ENCODE assay signal across 14 mouse cellular contexts in genomic region chr19:40509274-40509673, GRCm38 (mm10). TPM values are rescaled to one million over a fixed set of nuclear protein-coding genes. Genes with fewer than 3 reads are reported as not detected.
A peak's percentile ranks its signal among the peaks of the same experiment; 100 is the strongest.
DNase-seq lines count a peak whose midpoint lies in the region; ATAC-seq and TF ChIP-seq lines count a peak whose summit lies in the region.
"Had no signal": no experiment of that assay in that cellular context is flagged by ENCODE, and none has a peak within 500 bp of the region (broad histone marks: within the 10 kb centered on the region; RNA-seq: fewer than 3 reads in every experiment).

No protein-coding gene starts in this region.

- H3K27me3 ChIP-seq in forebrain, embryonic 14.5 days (replicated peaks; ENCODE audit: control insufficient read depth, insufficient read depth, low read length) = no peaks in the 10 kb centered on the region
- no peaks in the 10 kb centered on the region for H3K27me3 ChIP-seq in forebrain, embryonic 16.5 days (replicated peaks; ENCODE audit: control insufficient read depth, insufficient read depth, low read length)
- no peaks in the 10 kb centered on the region for H3K27me3 ChIP-seq in hindbrain, embryonic 14.5 days (ENCODE audit: control insufficient read depth, insufficient read depth, low read length)
- H3K27me3 ChIP-seq in hindbrain, embryonic 11.5 days (ENCODE audit: control insufficient read depth, insufficient read depth, low read length) = no peaks in the 10 kb centered on the region
- H3K27me3 ChIP-seq in lung, postnatal 0 days (replicated peaks; ENCODE audit: insufficient read depth, low read length) = no peaks in the 10 kb centered on the region
- H3K27me3 ChIP-seq in liver, embryonic 16.5 days (ENCODE audit: control insufficient read depth, insufficient read depth, low read depth, low read length) = no peaks in the 10 kb centered on the region
- H3K27me3 ChIP-seq: forebrain, embryonic 12.5 days; limb, embryonic 15.5 days had no signal

- H3K27ac ChIP-seq in forebrain, embryonic 14.5 days (ENCODE audit: low read depth, low read length) = peak overlapping the region; percentile 52
- no peak overlapping the region for H3K27ac ChIP-seq in forebrain, embryonic 16.5 days (ENCODE audit: low read length)
- H3K27ac ChIP-seq in hindbrain, embryonic 14.5 days = 0 out of 2 replicates have a peak overlapping the region, but pooled peaks have one; percentile 12
- H3K27ac ChIP-seq in hindbrain, embryonic 11.5 days (ENCODE audit: low read depth, low read length) = no peak overlapping the region
- H3K27ac ChIP-seq in lung, postnatal 0 days (ENCODE audit: low read length) = no peak overlapping the region
- peak overlapping the region; percentile 61 for H3K27ac ChIP-seq in liver, embryonic 16.5 days (ENCODE audit: low read length)
- H3K27ac ChIP-seq: forebrain, embryonic 12.5 days; limb, embryonic 15.5 days had no signal

- DNase-seq in forebrain, embryonic 14.5 days (ENCODE audit: low spot score) = no peak
- no peak for DNase-seq in hindbrain, embryonic 14.5 days (ENCODE audit: low spot score)
- DNase-seq in hindbrain, embryonic 11.5 days (ENCODE audit: low spot score) = no peak
- no peak for DNase-seq in lung, postnatal 0 days (ENCODE audit: low spot score)
- DNase-seq in lung, postnatal 4 days = no peak
- DNase-seq in T-cell, adult 2 months (ENCODE audit: low spot score) = no peak
- DNase-seq: cerebellum, adult 11 months; gastrocnemius, postnatal 10 days; heart, postnatal 4 days; kidney, adult 2 months had no signal

- no peaks in the 10 kb centered on the region for H3K9me3 ChIP-seq in forebrain, embryonic 14.5 days (replicated peaks; ENCODE audit: control insufficient read depth, low read length)
- no peaks in the 10 kb centered on the region for H3K9me3 ChIP-seq in forebrain, embryonic 16.5 days (ENCODE audit: control insufficient read depth, low read length)
- H3K9me3 ChIP-seq in hindbrain, embryonic 14.5 days (ENCODE audit: control insufficient read depth, low read length) = no peaks in the 10 kb centered on the region
- H3K9me3 ChIP-seq in hindbrain, embryonic 11.5 days (ENCODE audit: control insufficient read depth, low read length) = no peaks in the 10 kb centered on the region
- no peaks in the 10 kb centered on the region for H3K9me3 ChIP-seq in lung, postnatal 0 days (ENCODE audit: low read length)
- H3K9me3 ChIP-seq in liver, embryonic 16.5 days (replicated peaks; ENCODE audit: control insufficient read depth, low read length) = no peaks in the 10 kb centered on the region
- H3K9me3 ChIP-seq: forebrain, embryonic 12.5 days; limb, embryonic 15.5 days had no signal

- ATAC-seq in forebrain, embryonic 14.5 days = no peak
- no peak for ATAC-seq in forebrain, embryonic 16.5 days
- no peak for ATAC-seq in hindbrain, embryonic 14.5 days (ENCODE audit: low FRiP score)
- ATAC-seq in hindbrain, embryonic 11.5 days (ENCODE audit: low FRiP score) = no peak
- no peak for ATAC-seq in lung, postnatal 0 days
- no peak for ATAC-seq in liver, embryonic 16.5 days (ENCODE audit: low read depth)

- no peak overlapping the region for H3K9ac ChIP-seq in forebrain, embryonic 14.5 days (ENCODE audit: low read length)
- H3K9ac ChIP-seq in forebrain, embryonic 16.5 days (replicated peaks; ENCODE audit: low read depth, low read length) = no peak overlapping the region
- H3K9ac ChIP-seq in hindbrain, embryonic 14.5 days = no peak overlapping the region
- H3K9ac ChIP-seq in hindbrain, embryonic 11.5 days (ENCODE audit: low read depth, low read length) = no peak overlapping the region
- H3K9ac ChIP-seq in lung, postnatal 0 days (replicated peaks; ENCODE audit: low read depth) = no peak overlapping the region
- no peak overlapping the region for H3K9ac ChIP-seq in liver, embryonic 16.5 days (ENCODE audit: low read depth, low read length)
- H3K9ac ChIP-seq: forebrain, embryonic 12.5 days; limb, embryonic 15.5 days had no signal

- H3K4me1 ChIP-seq in forebrain, embryonic 14.5 days (ENCODE audit: control insufficient read depth, insufficient read depth, low read length) = peaks cover 12% of the 10 kb centered on the region
- H3K4me1 ChIP-seq in forebrain, embryonic 16.5 days (replicated peaks; ENCODE audit: control insufficient read depth, insufficient read depth, low read length) = peaks cover 26% of the 10 kb centered on the region
- H3K4me1 ChIP-seq in hindbrain, embryonic 14.5 days (replicated peaks; ENCODE audit: control insufficient read depth, insufficient read depth, low read length) = peaks cover 26% of the 10 kb centered on the region
- H3K4me1 ChIP-seq in hindbrain, embryonic 11.5 days (replicated peaks; ENCODE audit: control insufficient read depth, insufficient read depth, low read length) = no peaks in the 10 kb centered on the region
- peaks cover 7% of the 10 kb centered on the region; the same call in 1 of the 2 replicates for H3K4me1 ChIP-seq in lung, postnatal 0 days (ENCODE audit: insufficient read depth, low read depth, low read length)
- H3K4me1 ChIP-seq in liver, embryonic 16.5 days (ENCODE audit: control insufficient read depth, low read depth, low read length) = peaks cover 35% of the 10 kb centered on the region

- no peak overlapping the region for H3K4me2 ChIP-seq in forebrain, embryonic 14.5 days (ENCODE audit: low read length)
- H3K4me2 ChIP-seq in forebrain, embryonic 16.5 days (ENCODE audit: low read length) = no peak overlapping the region
- H3K4me2 ChIP-seq in hindbrain, embryonic 14.5 days (replicated peaks) = no peak overlapping the region
- H3K4me2 ChIP-seq in hindbrain, embryonic 11.5 days (replicated peaks; ENCODE audit: low read depth, low read length) = no peak overlapping the region
- no peak overlapping the region for H3K4me2 ChIP-seq in lung, postnatal 0 days (replicated peaks; ENCODE audit: low read depth, low read length)
- H3K4me2 ChIP-seq in liver, embryonic 16.5 days (ENCODE audit: low read depth, low read length) = no peak overlapping the region
- H3K4me2 ChIP-seq: forebrain, embryonic 12.5 days; limb, embryonic 15.5 days had no signal

- peak; percentile 55 for TF ChIP-seq CTCF in lung, postnatal 0 days (IDR thresholded peaks at IDR 0.05)

- TF ChIP-seq EP300 in lung, postnatal 0 days (IDR thresholded peaks at IDR 0.05) = peak; percentile 47; the same call in 1 of the 2 replicates

- no peak overlapping the region for H3K4me3 ChIP-seq in forebrain, embryonic 14.5 days (ENCODE audit: low read depth, low read length)
- H3K4me3 ChIP-seq in forebrain, embryonic 16.5 days (replicated peaks; ENCODE audit: low read length) = no peak overlapping the region
- no peak overlapping the region for H3K4me3 ChIP-seq in hindbrain, embryonic 14.5 days (replicated peaks; ENCODE audit: low read length)
- H3K4me3 ChIP-seq in hindbrain, embryonic 11.5 days (ENCODE audit: low read depth, low read length) = no peak overlapping the region
- no peak overlapping the region for H3K4me3 ChIP-seq in lung, postnatal 0 days (ENCODE audit: low read depth, low read length)
- no peak overlapping the region for H3K4me3 ChIP-seq in liver, embryonic 16.5 days (ENCODE audit: low read depth, low read length)
- H3K4me3 ChIP-seq: forebrain, embryonic 12.5 days; limb, embryonic 15.5 days had no signal

- WGBS in forebrain, embryonic 14.5 days = 75% methylated on average over 2 of the region's 2 CpGs
- WGBS in forebrain, embryonic 16.5 days = 63% methylated on average over 2 of the region's 2 CpGs
- 73% methylated on average over 2 of the region's 2 CpGs for WGBS in hindbrain, embryonic 14.5 days
- WGBS in hindbrain, embryonic 11.5 days = 74% methylated on average over 2 of the region's 2 CpGs
- 63% methylated on average over 2 of the region's 2 CpGs for WGBS in lung, postnatal 0 days
- 75% methylated on average over 2 of the region's 2 CpGs for WGBS in liver, embryonic 16.5 days (ENCODE audit: insufficient replicate concordance)

- H3K36me3 ChIP-seq in forebrain, embryonic 14.5 days (ENCODE audit: control insufficient read depth, insufficient read depth, low read length) = no peaks in the 10 kb centered on the region
- no peaks in the 10 kb centered on the region for H3K36me3 ChIP-seq in forebrain, embryonic 16.5 days (ENCODE audit: control insufficient read depth, insufficient read depth)
- H3K36me3 ChIP-seq in hindbrain, embryonic 14.5 days (replicated peaks; ENCODE audit: control insufficient read depth, insufficient read depth) = no peaks in the 10 kb centered on the region
- no peaks in the 10 kb centered on the region for H3K36me3 ChIP-seq in hindbrain, embryonic 11.5 days (ENCODE audit: control insufficient read depth, insufficient read depth, low read length)
- no peaks in the 10 kb centered on the region for H3K36me3 ChIP-seq in lung, postnatal 0 days (ENCODE audit: insufficient read depth, low read length)
- H3K36me3 ChIP-seq in liver, embryonic 16.5 days (ENCODE audit: control insufficient read depth, insufficient read depth) = no peaks in the 10 kb centered on the region
- H3K36me3 ChIP-seq: limb, embryonic 15.5 days had no signal

RNA-seq across cellular contexts. Expression of gene Sorbs1, which starts 4.3 kb away (rescaled TPM):
- polyA plus RNA-seq in forebrain, embryonic 14.5 days (2014; fragmentation: Nextera tagmentation; extraction: Ambion mirVana) = 61.1 and 83.9 TPM in 2 replicates
- 112 and 128 TPM in 2 replicates for polyA plus RNA-seq in forebrain, embryonic 16.5 days (2015; fragmentation: Nextera tagmentation; extraction: Ambion mirVana)
- 88.4 and 98.8 TPM in 2 replicates for polyA plus RNA-seq in hindbrain, embryonic 14.5 days (2014; fragmentation: Nextera tagmentation; extraction: Ambion mirVana)
- 82.7 and 97.2 TPM in 2 replicates for polyA plus RNA-seq in hindbrain, embryonic 11.5 days (2014; fragmentation: Nextera tagmentation; extraction: Ambion mirVana)
- polyA plus RNA-seq in lung, postnatal 0 days (2015; fragmentation: Nextera tagmentation; extraction: Ambion mirVana) = 36.4 and 38.7 TPM in 2 replicates
- 37.7 and 39.6 TPM in 2 replicates for polyA plus RNA-seq in liver, embryonic 16.5 days (2015; fragmentation: Nextera tagmentation; extraction: Ambion mirVana)

Comparison
In these comparisons a context has a peak if more than half of its experiments do, and no peak if none do; other contexts are left out.
1. H3K27ac ChIP-seq: peak in forebrain, embryonic 14.5 days (single experiment), hindbrain, embryonic 14.5 days (single experiment) and liver, embryonic 16.5 days (single experiment); none in forebrain, embryonic 16.5 days (single experiment), hindbrain, embryonic 11.5 days (single experiment) and lung, postnatal 0 days (single experiment).